31 mouse cellular contexts compared by ENCODE assay signal in the genomic region with DNA sequence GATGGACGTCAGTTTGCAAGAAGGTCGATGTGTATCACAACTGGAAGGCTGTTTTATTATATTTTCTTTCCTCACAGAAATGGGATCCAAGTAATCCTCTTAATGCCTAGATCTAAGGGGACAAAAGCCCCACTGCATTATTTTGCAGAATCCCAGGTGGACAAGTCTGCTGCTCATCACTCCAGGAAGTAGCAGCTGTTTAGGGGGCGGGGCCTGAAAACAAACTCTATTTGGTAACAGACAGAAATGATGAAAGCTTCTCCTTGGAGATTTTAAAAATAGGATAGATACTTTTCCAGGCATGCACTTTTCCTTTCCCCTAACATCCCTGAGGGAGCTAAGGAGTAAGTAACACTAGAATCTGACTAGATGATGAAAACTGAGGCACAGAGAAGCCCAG. TPM values are rescaled to one million over a fixed set of nuclear protein-coding genes. Genes with fewer than 3 reads are reported as not detected.
DNase-seq lines count a peak whose midpoint lies in the region; ATAC-seq lines count a peak whose summit lies in the region.
"Had no signal": no experiment of that assay in that cellular context is flagged by ENCODE, and none has a peak within 500 bp of the region (broad histone marks: within the 10 kb centered on the region; RNA-seq: fewer than 3 reads in every experiment).

No protein-coding gene starts in this region.

- H3K36me3 ChIP-seq in embryonic facial prominence, embryonic 14.5 days (ENCODE audit: control insufficient read depth, insufficient read depth, low read length), result peaks cover 95% of the 10 kb centered on the region
- H3K36me3 ChIP-seq in embryonic facial prominence, embryonic 10.5 days (replicated peaks), result peaks cover 97% of the 10 kb centered on the region

- no peak overlapping the region for H3K9ac ChIP-seq in embryonic facial prominence, embryonic 14.5 days (ENCODE audit: low read depth, low read length)
- H3K9ac ChIP-seq: embryonic facial prominence, embryonic 12.5 days; forebrain, embryonic 12.5 days; forebrain, embryonic 15.5 days; hindbrain, embryonic 13.5 days; intestine, embryonic 15.5 days had no signal

- no peaks in the 10 kb centered on the region for H3K9me3 ChIP-seq in embryonic facial prominence, embryonic 14.5 days (ENCODE audit: control insufficient read depth, low read length)
- no peaks in the 10 kb centered on the region for H3K9me3 ChIP-seq in embryonic facial prominence, embryonic 10.5 days
- H3K9me3 ChIP-seq: embryonic facial prominence, embryonic 12.5 days; forebrain, embryonic 12.5 days; forebrain, embryonic 15.5 days; hindbrain, embryonic 10.5 days; hindbrain, embryonic 13.5 days; intestine, embryonic 15.5 days had no signal

- no peak overlapping the region for H3K4me2 ChIP-seq in embryonic facial prominence, embryonic 14.5 days (ENCODE audit: low read depth, low read length)
- H3K4me2 ChIP-seq: embryonic facial prominence, embryonic 12.5 days; forebrain, embryonic 12.5 days; forebrain, embryonic 15.5 days; heart, embryonic 11.5 days; hindbrain, embryonic 13.5 days; intestine, embryonic 15.5 days had no signal

- no peak overlapping the region for H3K27ac ChIP-seq in embryonic facial prominence, embryonic 14.5 days (replicated peaks; ENCODE audit: low read depth, low read length)
- no peak overlapping the region for H3K27ac ChIP-seq in embryonic facial prominence, embryonic 10.5 days (replicated peaks)
- H3K27ac ChIP-seq: embryonic facial prominence, embryonic 12.5 days; forebrain, embryonic 12.5 days; forebrain, embryonic 15.5 days; hindbrain, embryonic 10.5 days; hindbrain, embryonic 13.5 days; intestine, embryonic 15.5 days had no signal

- H3K27me3 ChIP-seq in embryonic facial prominence, embryonic 14.5 days (replicated peaks; ENCODE audit: control insufficient read depth, insufficient read depth, low read length), result no peaks in the 10 kb centered on the region
- no peaks in the 10 kb centered on the region for H3K27me3 ChIP-seq in embryonic facial prominence, embryonic 10.5 days (replicated peaks; ENCODE audit: low read depth, poor library complexity, severe bottlenecking)
- H3K27me3 ChIP-seq: CH12.LX; embryonic facial prominence, embryonic 12.5 days; forebrain, embryonic 12.5 days; forebrain, embryonic 15.5 days; hindbrain, embryonic 13.5 days; intestine, embryonic 15.5 days; Patski had no signal

- ATAC-seq in embryonic facial prominence, embryonic 14.5 days (ENCODE audit: low read depth), result no peak
- ATAC-seq: forebrain, embryonic 15.5 days; hindbrain, embryonic 16.5 days; intestine, embryonic 15.5 days; Patski had no signal

- DNase-seq in embryonic facial prominence, embryonic 14.5 days (ENCODE audit: low spot score), result peak; percentile 29
- DNase-seq in embryonic facial prominence, embryonic 10.5 days (ENCODE audit: low spot score), result no peak
- peak; percentile 24 for DNase-seq in heart, adult 11 months
- no peak for DNase-seq in heart, postnatal 4 days
- peak; percentile 43 to 54 for DNase-seq in right cerebral cortex, adult 2 months (ENCODE audit: low spot score in 2 of 2)
- DNase-seq in right cerebral cortex, postnatal 10 days (ENCODE audit: low spot score in 2 of 2), result no peak
- DNase-seq in kidney, adult 9 months, result no peak
- DNase-seq: adrenal gland, postnatal 10 days; adrenal gland, postnatal 36 days; cerebellum, adult 11 months; cerebellum, adult 8-10 months; cerebellum, postnatal 10 days; cerebellum, postnatal 36 days; gastrocnemius, postnatal 10 days; gastrocnemius, postnatal 36 days had no signal

- 93% methylated on average over 3 of the region's 3 CpGs for WGBS in embryonic facial prominence, embryonic 14.5 days
- 93% methylated on average over 3 of the region's 3 CpGs for WGBS in embryonic facial prominence, embryonic 10.5 days

- H3K4me1 ChIP-seq in embryonic facial prominence, embryonic 14.5 days (ENCODE audit: control insufficient read depth, insufficient read depth, low read length), result no peaks in the 10 kb centered on the region
- no peaks in the 10 kb centered on the region for H3K4me1 ChIP-seq in embryonic facial prominence, embryonic 10.5 days
- H3K4me1 ChIP-seq: embryonic facial prominence, embryonic 12.5 days; forebrain, embryonic 12.5 days; forebrain, embryonic 15.5 days; hindbrain, embryonic 10.5 days; hindbrain, embryonic 13.5 days; intestine, embryonic 15.5 days had no signal

- H3K4me3 ChIP-seq in embryonic facial prominence, embryonic 14.5 days (ENCODE audit: low read depth, low read length), result no peak overlapping the region
- H3K4me3 ChIP-seq in embryonic facial prominence, embryonic 10.5 days, result no peak overlapping the region
- H3K4me3 ChIP-seq: embryonic facial prominence, embryonic 12.5 days; erythroblast, embryonic 14.5 days; forebrain, embryonic 12.5 days; forebrain, embryonic 15.5 days; hindbrain, embryonic 10.5 days; hindbrain, embryonic 13.5 days; intestine, embryonic 15.5 days had no signal

RNA-seq across cellular contexts. Expression of gene Il18bp, which starts 18.8 kb away (rescaled TPM):
- polyA plus RNA-seq in embryonic facial prominence, embryonic 14.5 days (2014; fragmentation: Nextera tagmentation; extraction: Ambion mirVana), result 2.0 and 3.0 TPM in 2 replicates
- 3.0 and 3.4 TPM in 2 replicates for polyA plus RNA-seq in embryonic facial prominence, embryonic 10.5 days (2016; fragmentation: Nextera tagmentation; extraction: Ambion mirVana)
- 1 to 10 TPM; 3.6 to 4.1 TPM for total RNA-seq in heart, postnatal 4 days (2021)

RNA-seq across cellular contexts. Expression of gene Rnf121, which starts 28.0 kb away (rescaled TPM):
- 33.5 TPM in 2 replicates for polyA plus RNA-seq in embryonic facial prominence, embryonic 14.5 days (2014; fragmentation: Nextera tagmentation; extraction: Ambion mirVana)
- polyA plus RNA-seq in embryonic facial prominence, embryonic 10.5 days (2016; fragmentation: Nextera tagmentation; extraction: Ambion mirVana), result 28.4 and 30.9 TPM in 2 replicates
- total RNA-seq in heart, postnatal 4 days (2021), result 10 to 100 TPM; 23.8 to 25.6 TPM

RNA-seq across cellular contexts. Expression of gene Xndc1, which starts 28.0 kb away (rescaled TPM):
- polyA plus RNA-seq in embryonic facial prominence, embryonic 14.5 days (2014; fragmentation: Nextera tagmentation; extraction: Ambion mirVana), result 14.5 and 17.5 TPM in 2 replicates
- polyA plus RNA-seq in embryonic facial prominence, embryonic 10.5 days (2016; fragmentation: Nextera tagmentation; extraction: Ambion mirVana), result 43.3 and 44.5 TPM in 2 replicates
- total RNA-seq in heart, postnatal 4 days (2021), result 10 to 100 TPM; 13.2 to 13.3 TPM

RNA-seq across cellular contexts. Expression of gene Xntrpc, which starts 28.2 kb away (rescaled TPM):
- polyA plus RNA-seq in embryonic facial prominence, embryonic 14.5 days (2014; fragmentation: Nextera tagmentation; extraction: Ambion mirVana), result 0.84 and 1.6 TPM in 2 replicates
- polyA plus RNA-seq in embryonic facial prominence, embryonic 10.5 days (2016; fragmentation: Nextera tagmentation; extraction: Ambion mirVana), result 2.5 and 2.6 TPM in 2 replicates
- 1 to 10 TPM in 1 of 2 experiments, under 1 TPM in 1; 0.90 to 1.1 TPM for total RNA-seq in heart, postnatal 4 days (2021)
- polyA plus RNA-seq: erythroblast, embryonic 14.5 days had no signal

RNA-seq across cellular contexts. Expression of gene Trpc2, which starts 45.6 kb away (rescaled TPM):
- 0.25 TPM in 1 of 2 replicates, not detected in the other for polyA plus RNA-seq in embryonic facial prominence, embryonic 14.5 days (2014; fragmentation: Nextera tagmentation; extraction: Ambion mirVana)
- polyA plus RNA-seq in embryonic facial prominence, embryonic 10.5 days (2016; fragmentation: Nextera tagmentation; extraction: Ambion mirVana), result 0.17 TPM in 1 of 2 replicates, not detected in the other
- total RNA-seq in heart, postnatal 4 days (2021), result under 1 TPM; 0.36 to 0.50 TPM
- total RNA-seq: adrenal gland, adult 18-20 months; granulocyte monocyte progenitor cell, adult 5-6 weeks had no signal
- polyA plus RNA-seq: forebrain, embryonic 12.5 days; G1E; heart, embryonic 11.5 days; heart, embryonic 14.5 days; heart, postnatal 0 days; hindbrain, embryonic 10.5 days; hindbrain, embryonic 16.5 days; intestine, embryonic 15.5 days; Patski had no signal

Comparison
In these comparisons a context has a peak if more than half of its experiments do, and no peak if none do; other contexts are left out.
1. DNase-seq: peak in embryonic facial prominence, embryonic 14.5 days (single experiment), heart, adult 11 months (single experiment) and right cerebral cortex, adult 2 months (2 of 2); none in embryonic facial prominence, embryonic 10.5 days (single experiment), heart, postnatal 4 days (single experiment), right cerebral cortex, postnatal 10 days (0 of 2) and kidney, adult 9 months (single experiment).